Mouse (Mus musculus): ENCODE measurements around the gene Ror2. TPM values are rescaled to one million over a fixed set of nuclear protein-coding genes. Genes with fewer than 3 reads are reported as not detected.
"Not testable (repeated sequence)": the region's sequence is repeated elsewhere in the genome, so short reads cannot be mapped to it uniquely, and the experiment has no call there.

Ror2 gene
- polyA plus RNA-seq (2015; fragmentation: Nextera tagmentation; extraction: Ambion mirVana): 3.0 and 3.6 TPM in 2 replicates

DNA sequence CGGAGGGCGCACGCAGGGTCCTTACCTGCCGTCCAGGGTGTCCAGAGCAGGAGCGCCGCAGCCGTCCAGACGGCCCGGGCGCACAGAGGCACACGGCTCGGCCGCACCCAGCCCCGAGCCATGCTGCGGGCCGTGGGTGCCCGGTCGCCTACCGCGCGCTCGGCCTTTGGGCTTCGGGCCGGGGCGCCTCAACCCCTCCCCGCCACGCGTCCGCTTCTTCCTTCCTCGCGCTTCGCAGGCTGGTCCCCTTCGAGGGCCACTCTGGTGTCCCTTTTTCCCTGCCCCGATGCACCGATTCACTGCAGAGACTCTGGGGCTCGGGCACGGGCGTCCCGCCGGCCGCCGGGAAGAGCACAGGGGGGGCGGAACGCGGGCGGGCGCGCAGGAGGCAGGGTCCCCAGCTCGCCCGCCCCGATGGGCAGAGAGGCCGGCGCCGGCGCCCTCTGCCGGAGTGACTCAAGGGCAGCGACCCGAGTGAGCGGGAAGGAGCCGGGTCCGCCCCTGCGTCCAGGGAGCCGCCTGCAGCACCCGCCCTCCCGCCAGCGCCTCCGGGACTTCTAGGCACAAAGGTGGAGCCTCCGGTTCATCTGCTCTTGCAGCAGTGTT lies at the start of gene Ror2:
Gene Ror2 (minus strand): TSS at position 369 of the 606 bp plus-strand sequence.
- Histone ChIP-seq H3K4me3 (replicated peaks; ENCODE audit: low read length) (peak within 1 kb of the TSS; percentile 50), H3K27ac (ENCODE audit: low read length) (no peak within 1 kb of the TSS), H3K4me1 (replicated peaks; ENCODE audit: control insufficient read depth, insufficient read depth, low read length) (peaks cover 18% of the 10 kb centered on the region), H3K9ac (replicated peaks; ENCODE audit: low read depth, low read length) (peak within 1 kb of the TSS; percentile 71), H3K9me3 (ENCODE audit: control insufficient read depth, low read length) (no peaks in the 10 kb centered on the region), H3K4me2 (ENCODE audit: low read length) (peak within 1 kb of the TSS; percentile 70), H3K27me3 (replicated peaks; ENCODE audit: control insufficient read depth, insufficient read depth, low read length) (no peaks in the 10 kb centered on the region; the same call in 1 of the 2 replicates), H3K36me3 (ENCODE audit: control insufficient read depth, insufficient read depth) (no peaks in the 10 kb centered on the region)
- ATAC-seq: peak; percentile 82
- WGBS: under 1% methylated on average over 64 of the region's 68 CpGs

DNA sequence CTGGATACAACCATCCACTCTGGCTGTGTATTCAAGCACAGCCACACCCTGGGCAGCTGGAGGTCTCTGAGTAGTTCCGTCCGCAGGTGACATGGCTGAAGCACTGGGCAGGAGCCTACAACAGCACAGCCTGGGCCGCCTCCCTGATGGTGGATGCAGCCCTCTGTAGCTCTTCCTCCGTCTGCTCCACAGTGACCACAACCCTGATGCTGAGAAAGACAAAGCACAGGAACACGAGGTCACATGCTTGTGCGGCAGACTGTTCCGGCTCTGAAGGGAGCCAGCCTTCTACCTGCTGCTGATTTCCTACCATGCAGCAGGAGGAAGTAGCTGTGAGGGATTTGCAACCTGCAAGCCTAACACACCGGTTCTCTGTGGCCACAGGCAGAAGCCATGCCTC lies 47.8 kb upstream of the Ror2 start:
- H3K4me2 ChIP-seq (ENCODE audit: low read length): no peak overlapping the region
- H3K9ac ChIP-seq (replicated peaks; ENCODE audit: low read depth, low read length): no peak overlapping the region
- no peaks in the 10 kb centered on the region for H3K4me1 ChIP-seq (replicated peaks; ENCODE audit: control insufficient read depth, insufficient read depth, low read length)
- H3K27ac ChIP-seq (ENCODE audit: low read length): no peak overlapping the region
- H3K36me3 ChIP-seq (ENCODE audit: control insufficient read depth, insufficient read depth): peaks cover 21% of the 10 kb centered on the region
- WGBS: 91% methylated on average over 8 of the region's 8 CpGs
- no peaks in the 10 kb centered on the region for H3K27me3 ChIP-seq (replicated peaks; ENCODE audit: control insufficient read depth, insufficient read depth, low read length)
- no peak for ATAC-seq
- H3K9me3 ChIP-seq (ENCODE audit: control insufficient read depth, low read length): no peaks in the 10 kb centered on the region
- H3K4me3 ChIP-seq (replicated peaks; ENCODE audit: low read length): no peak overlapping the region

DNA sequence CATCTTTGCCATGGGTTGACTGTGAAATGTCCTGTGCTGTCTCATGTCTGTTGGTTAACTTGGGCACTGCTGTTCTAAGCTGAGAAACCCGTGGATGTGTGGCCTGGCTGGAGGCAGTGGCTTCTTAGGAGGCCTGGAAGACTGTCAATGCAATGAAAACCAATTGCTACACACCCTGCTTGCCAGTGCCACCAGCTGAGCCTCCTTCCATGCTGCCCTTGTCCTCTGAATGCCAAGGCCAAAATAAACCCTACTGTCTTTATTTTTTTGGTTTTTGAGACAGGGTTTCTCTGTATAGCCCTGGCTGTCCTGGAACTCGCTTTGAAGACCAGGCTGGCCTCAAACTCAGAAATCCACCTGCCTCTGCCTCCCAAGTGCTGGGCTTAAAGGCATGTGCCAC lies 44.3 kb upstream of the Ror2 start:
- H3K9ac ChIP-seq (replicated peaks; ENCODE audit: low read depth, low read length): no peak overlapping the region
- no peaks in the 10 kb centered on the region for H3K4me1 ChIP-seq (replicated peaks; ENCODE audit: control insufficient read depth, insufficient read depth, low read length)
- no peak for ATAC-seq
- WGBS: 71% methylated on average over 2 of the region's 2 CpGs
- H3K27me3 ChIP-seq (replicated peaks; ENCODE audit: control insufficient read depth, insufficient read depth, low read length): no peaks in the 10 kb centered on the region
- no peak overlapping the region for H3K4me2 ChIP-seq (ENCODE audit: low read length)
- peaks cover 10% of the 10 kb centered on the region for H3K36me3 ChIP-seq (ENCODE audit: control insufficient read depth, insufficient read depth)
- no peak overlapping the region for H3K4me3 ChIP-seq (replicated peaks; ENCODE audit: low read length)
- no peak overlapping the region for H3K27ac ChIP-seq (ENCODE audit: low read length)
- no peaks in the 10 kb centered on the region for H3K9me3 ChIP-seq (ENCODE audit: control insufficient read depth, low read length)

DNA sequence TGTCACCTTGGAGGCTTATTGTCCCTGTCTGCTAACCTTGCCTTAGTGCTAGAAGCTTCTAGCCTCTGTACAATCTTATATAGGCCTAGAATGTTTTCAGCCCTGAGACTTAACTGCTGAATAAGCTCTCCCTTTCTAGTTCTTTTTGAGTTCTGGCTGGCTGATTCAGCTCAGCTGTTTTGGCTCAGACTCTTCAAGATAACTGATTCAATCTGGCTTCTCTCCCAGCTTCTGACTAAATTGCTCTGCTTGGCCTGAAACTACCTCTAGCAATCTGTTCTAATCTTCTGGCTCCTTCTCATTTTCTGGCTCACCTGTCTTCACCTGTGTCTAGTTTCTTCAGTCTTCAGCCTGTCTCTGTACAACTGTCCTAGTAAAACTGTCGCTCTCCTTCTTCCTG lies 39.6 kb upstream of the Ror2 start:
- no peak overlapping the region for H3K9ac ChIP-seq (replicated peaks; ENCODE audit: low read depth, low read length)
- no peak overlapping the region for H3K27ac ChIP-seq (ENCODE audit: low read length)
- H3K4me1 ChIP-seq (replicated peaks; ENCODE audit: control insufficient read depth, insufficient read depth, low read length): no peaks in the 10 kb centered on the region
- no peaks in the 10 kb centered on the region for H3K27me3 ChIP-seq (replicated peaks; ENCODE audit: control insufficient read depth, insufficient read depth, low read length)
- H3K4me3 ChIP-seq (replicated peaks; ENCODE audit: low read length): no peak overlapping the region
- H3K36me3 ChIP-seq (ENCODE audit: control insufficient read depth, insufficient read depth): no peaks in the 10 kb centered on the region
- H3K9me3 ChIP-seq (ENCODE audit: control insufficient read depth, low read length): no peaks in the 10 kb centered on the region
- ATAC-seq: no peak
- WGBS: 95% methylated on average over 1 of the region's 1 CpGs
- H3K4me2 ChIP-seq (ENCODE audit: low read length): no peak overlapping the region

DNA sequence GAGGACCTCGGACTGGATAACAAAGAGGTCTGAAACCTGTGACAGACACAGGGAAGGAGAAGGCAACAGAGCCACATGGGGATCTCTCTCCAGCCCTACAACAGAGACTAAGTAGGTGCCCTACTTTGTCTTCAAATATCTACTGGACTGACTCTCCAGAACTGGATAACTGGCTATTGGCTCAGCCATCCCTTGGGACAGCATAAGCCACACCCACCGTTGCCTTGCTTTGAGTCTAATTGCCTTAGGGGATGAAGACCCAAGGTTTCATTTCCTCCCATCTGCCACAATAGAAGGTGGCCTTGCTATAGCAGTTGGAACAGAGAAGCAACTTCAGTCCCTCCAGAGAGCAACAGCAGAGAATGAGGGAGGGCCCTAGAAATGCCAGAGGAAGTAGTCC lies 37.7 kb upstream of the Ror2 start:
- no peak overlapping the region for H3K9ac ChIP-seq (replicated peaks; ENCODE audit: low read depth, low read length)
- 85% methylated on average over 2 of the region's 2 CpGs for WGBS
- no peaks in the 10 kb centered on the region for H3K4me1 ChIP-seq (replicated peaks; ENCODE audit: control insufficient read depth, insufficient read depth, low read length)
- H3K27me3 ChIP-seq (replicated peaks; ENCODE audit: control insufficient read depth, insufficient read depth, low read length): no peaks in the 10 kb centered on the region
- no peak overlapping the region for H3K4me3 ChIP-seq (replicated peaks; ENCODE audit: low read length)
- no peak for ATAC-seq
- no peak overlapping the region for H3K27ac ChIP-seq (ENCODE audit: low read length)
- H3K4me2 ChIP-seq (ENCODE audit: low read length): no peak overlapping the region
- no peaks in the 10 kb centered on the region for H3K36me3 ChIP-seq (ENCODE audit: control insufficient read depth, insufficient read depth)
- no peaks in the 10 kb centered on the region for H3K9me3 ChIP-seq (ENCODE audit: control insufficient read depth, low read length)

DNA sequence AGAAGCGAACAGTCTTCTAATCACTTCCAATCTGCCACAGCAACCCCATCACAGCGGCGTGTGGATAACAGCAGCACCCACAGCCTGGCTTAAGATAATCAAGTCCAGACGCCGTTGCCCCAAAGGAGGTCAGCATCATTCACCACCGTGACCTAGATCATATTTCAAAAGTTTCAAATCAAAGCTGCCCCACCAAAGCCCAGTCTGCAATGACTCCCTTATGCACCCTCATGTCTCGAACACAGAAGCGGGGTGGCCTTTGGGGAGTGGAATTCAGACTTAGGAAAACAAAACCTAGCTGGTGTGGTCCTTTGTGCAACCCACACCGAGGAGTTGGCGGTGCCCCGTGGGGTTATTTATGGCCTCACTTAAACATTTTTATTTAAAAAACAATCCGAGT lies 35.0 kb upstream of the Ror2 start:
- no peak overlapping the region for H3K4me3 ChIP-seq (replicated peaks; ENCODE audit: low read length)
- no peak overlapping the region for H3K9ac ChIP-seq (replicated peaks; ENCODE audit: low read depth, low read length)
- no peaks in the 10 kb centered on the region for H3K27me3 ChIP-seq (replicated peaks; ENCODE audit: control insufficient read depth, insufficient read depth, low read length)
- H3K36me3 ChIP-seq (ENCODE audit: control insufficient read depth, insufficient read depth): no peaks in the 10 kb centered on the region
- 85% methylated on average over 12 of the region's 12 CpGs for WGBS
- no peak for ATAC-seq
- no peak overlapping the region for H3K4me2 ChIP-seq (ENCODE audit: low read length)
- no peak overlapping the region for H3K27ac ChIP-seq (ENCODE audit: low read length)
- no peaks in the 10 kb centered on the region for H3K9me3 ChIP-seq (ENCODE audit: control insufficient read depth, low read length)
- no peaks in the 10 kb centered on the region for H3K4me1 ChIP-seq (replicated peaks; ENCODE audit: control insufficient read depth, insufficient read depth, low read length)

DNA sequence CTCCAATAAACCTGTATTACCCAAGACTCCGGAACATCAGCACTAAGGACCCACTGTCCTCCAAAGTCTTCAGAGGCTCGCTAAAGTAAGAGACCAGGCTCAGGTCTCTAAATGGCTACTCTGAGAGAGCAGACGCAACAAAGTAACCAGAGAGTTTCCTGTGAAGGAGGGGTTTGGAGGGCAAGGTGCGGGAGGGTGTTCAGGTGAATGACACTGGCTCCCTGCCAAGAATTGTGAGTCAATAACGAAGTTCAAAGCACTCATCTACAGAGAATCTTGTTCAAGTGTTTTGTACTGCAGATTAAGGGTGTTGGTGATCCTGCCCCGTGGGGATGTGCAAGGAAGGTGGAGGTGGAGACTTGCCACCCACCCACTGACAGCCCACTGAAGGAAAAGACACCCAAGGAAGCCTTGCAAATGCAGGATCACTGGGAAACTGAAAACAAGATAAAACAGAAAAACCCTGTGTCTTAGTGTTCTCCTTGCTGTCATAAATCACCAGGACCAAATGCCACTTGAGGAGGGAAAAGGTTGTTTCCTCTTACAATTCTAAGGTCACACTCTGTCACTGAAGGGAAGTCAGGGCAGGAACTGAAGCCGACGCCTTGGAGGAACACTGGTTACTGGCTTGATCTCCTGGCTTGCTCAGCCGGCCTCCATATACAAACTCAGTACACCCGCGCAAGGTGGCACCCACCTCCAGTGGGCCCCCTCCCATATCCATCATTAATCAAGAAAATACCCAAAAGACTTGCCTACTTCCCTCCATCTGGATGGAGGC lies 30.8 kb upstream of the Ror2 start:
- H3K4me3 ChIP-seq (replicated peaks; ENCODE audit: low read length): no peak overlapping the region
- H3K4me1 ChIP-seq (replicated peaks; ENCODE audit: control insufficient read depth, insufficient read depth, low read length): no peaks in the 10 kb centered on the region
- no peaks in the 10 kb centered on the region for H3K36me3 ChIP-seq (ENCODE audit: control insufficient read depth, insufficient read depth)
- no peaks in the 10 kb centered on the region for H3K27me3 ChIP-seq (replicated peaks; ENCODE audit: control insufficient read depth, insufficient read depth, low read length)
- no peak for ATAC-seq
- WGBS: 68% methylated on average over 11 of the region's 11 CpGs
- H3K9me3 ChIP-seq (ENCODE audit: control insufficient read depth, low read length): no peaks in the 10 kb centered on the region
- H3K4me2 ChIP-seq (ENCODE audit: low read length): no peak overlapping the region
- no peak overlapping the region for H3K9ac ChIP-seq (replicated peaks; ENCODE audit: low read depth, low read length)
- H3K27ac ChIP-seq (ENCODE audit: low read length): no peak overlapping the region

DNA sequence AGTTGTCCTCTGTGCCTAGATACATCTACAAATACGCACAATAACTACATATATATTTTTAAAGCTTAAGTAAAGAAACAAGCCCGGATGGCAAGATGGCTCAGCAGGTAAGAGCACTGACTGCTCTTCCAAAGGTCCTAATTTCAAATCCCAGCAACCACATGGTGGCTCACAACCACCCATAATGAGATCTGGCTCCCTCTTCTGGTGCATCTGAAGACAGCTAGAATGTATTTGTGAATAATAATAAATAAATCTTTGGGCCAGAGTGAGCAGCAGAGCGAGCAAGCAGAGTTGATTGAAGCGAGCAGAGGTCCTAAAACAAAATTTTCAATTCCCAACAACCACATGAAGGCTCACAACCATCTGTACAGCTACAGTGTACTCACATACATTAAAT lies 29.8 kb upstream of the Ror2 start:
- not testable (repeated sequence) for H3K4me1 ChIP-seq (replicated peaks; ENCODE audit: control insufficient read depth, insufficient read depth, low read length)

DNA sequence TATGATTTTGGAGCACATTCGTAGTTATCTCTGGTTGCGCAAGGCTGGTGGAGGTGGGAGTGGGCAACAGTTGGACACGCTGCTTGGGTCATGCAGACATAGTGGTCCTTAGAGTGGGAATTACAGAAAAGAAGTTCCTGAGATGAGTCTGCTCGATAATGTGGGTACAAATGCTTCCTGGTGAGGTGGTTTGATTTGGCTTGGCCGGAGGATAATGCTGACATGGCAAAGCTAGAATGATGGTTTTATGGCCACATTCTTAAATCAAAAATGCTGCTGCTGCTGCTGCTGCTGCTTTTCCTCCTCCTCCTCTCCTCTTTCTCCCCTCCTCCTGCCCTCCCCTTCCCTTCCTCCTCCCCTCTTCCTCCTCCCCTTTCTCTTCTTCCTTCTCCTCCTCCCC lies 24.5 kb upstream of the Ror2 start:
- Histone ChIP-seq H3K27me3 (replicated peaks; ENCODE audit: control insufficient read depth, insufficient read depth, low read length) (no peaks in the 10 kb centered on the region; the same call in 1 of the 2 replicates), H3K4me3 (replicated peaks; ENCODE audit: low read length) (no peak overlapping the region), H3K27ac (ENCODE audit: low read length) (no peak overlapping the region), H3K36me3 (ENCODE audit: control insufficient read depth, insufficient read depth) (no peaks in the 10 kb centered on the region), H3K4me2 (ENCODE audit: low read length) (no peak overlapping the region), H3K9me3 (ENCODE audit: control insufficient read depth, low read length) (no peaks in the 10 kb centered on the region), H3K9ac (replicated peaks; ENCODE audit: low read depth, low read length) (no peak overlapping the region), H3K4me1 (replicated peaks; ENCODE audit: control insufficient read depth, insufficient read depth, low read length) (peaks cover 11% of the 10 kb centered on the region)
- WGBS: 93% methylated on average over 5 of the region's 5 CpGs
- ATAC-seq: no peak

More for the DNA sequence above, 29.8 kb upstream of the Ror2 start:
- H3K9ac ChIP-seq (replicated peaks; ENCODE audit: low read depth, low read length); H3K27ac ChIP-seq (ENCODE audit: low read length); H3K27me3 ChIP-seq (replicated peaks; ENCODE audit: control insufficient read depth, insufficient read depth, low read length); ATAC-seq; H3K36me3 ChIP-seq (ENCODE audit: control insufficient read depth, insufficient read depth); H3K4me3 ChIP-seq (replicated peaks; ENCODE audit: low read length); H3K9me3 ChIP-seq (ENCODE audit: control insufficient read depth, low read length); H3K4me2 ChIP-seq (ENCODE audit: low read length): not testable (repeated sequence)
- 74% methylated on average over 4 of the region's 4 CpGs for WGBS
